Mouse (Mus musculus) liver, embryonic 14 days (tissue): ENCODE results near the gene Crebzf. TPM values are rescaled to one million over a fixed set of nuclear protein-coding genes. Genes with fewer than 3 reads are reported as not detected.

Experiments used
- polyA plus RNA-seq: library from polyadenylated mRNA; depleted of rRNA; stranded (reverse); fragments of >200 nt; gene quantifications from 2 replicates; pipeline ENCODE4 v1.2.3, GENCODE M21; 2012; rRNA removed

Gene Crebzf
- 36.7 and 40.2 TPM in 2 replicates for polyA plus RNA-seq

GRCm38 (mm10) chr7:90442518-90443080 lies at the start of gene Crebzf:
Crebzf (plus strand) TSS chr7:90442729.

GRCm38 (mm10) chr7:90426020-90427001 lies 16.2 kb upstream of the Crebzf start, which contains the start of gene Ccdc89:
Ccdc89 (plus strand) TSS chr7:90426577.

GRCm38 (mm10) chr7:90456845-90457468 lies 14.4 kb downstream of the Crebzf start, which contains the start of gene Tmem126a:
Tmem126a (minus strand) TSS chr7:90457229.

GRCm38 (mm10) chr7:90475793-90476312 lies 33.3 kb downstream of the Crebzf start, which contains the start of gene Tmem126b:
Tmem126b (minus strand) TSS chr7:90476001.

GRCm38 (mm10) chr7:90476313-90477245 lies 34.0 kb downstream of the Crebzf start, which contains the start of gene Dlg2:
Dlg2 (plus strand) TSS chr7:90476672.

Other genes with a start within 250 kb of the Crebzf start
- gene Ccdc83, start 177.0 kb upstream of the Crebzf start, polyA plus RNA-seq = not detected in 2 replicates
- 0.63 and 0.94 TPM in 2 replicates for gene Sytl2, start 140.5 kb upstream of the Crebzf start, polyA plus RNA-seq
- 0.08 and 0.10 TPM in 2 replicates for gene Ccdc89, start 16.2 kb upstream of the Crebzf start, polyA plus RNA-seq
- gene Tmem126a, start 14.5 kb downstream of the Crebzf start, polyA plus RNA-seq = 17.1 and 20.3 TPM in 2 replicates
- gene Tmem126b, start 33.3 kb downstream of the Crebzf start, polyA plus RNA-seq = 6.7 TPM in 2 replicates
- 0.36 and 0.41 TPM in 2 replicates for gene Dlg2, start 33.9 kb downstream of the Crebzf start, polyA plus RNA-seq